Mouse (Mus musculus): ENCODE measurements around the gene Cmah. TPM values are rescaled to one million over a fixed set of nuclear protein-coding genes. Genes with fewer than 3 reads are reported as not detected.

The Cmah gene
- total RNA-seq, 2 experiments from 2014 or later: 0.70 to 1.0 TPM

DNA sequence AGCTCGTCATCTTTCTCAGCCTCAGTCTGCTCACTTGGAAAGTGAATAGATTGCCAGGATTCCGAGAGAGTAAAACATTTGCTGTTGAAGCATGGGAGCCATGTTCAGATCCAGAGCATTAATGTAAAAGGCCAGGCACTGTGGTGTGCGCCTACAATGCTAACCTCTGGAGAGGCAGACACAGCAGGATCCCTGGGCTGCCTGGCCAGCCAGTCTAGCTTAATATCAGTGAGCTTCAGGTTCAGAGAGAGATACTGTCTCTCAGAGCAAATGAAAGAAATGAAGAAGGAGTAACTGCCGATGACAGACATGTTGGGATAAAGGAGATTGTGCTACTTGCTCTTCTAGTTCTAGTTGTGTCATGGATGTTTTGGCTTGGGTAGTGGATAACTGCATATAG, 91.6 kb downstream of the Cmah start:
- DNase-seq: no peak

DNA sequence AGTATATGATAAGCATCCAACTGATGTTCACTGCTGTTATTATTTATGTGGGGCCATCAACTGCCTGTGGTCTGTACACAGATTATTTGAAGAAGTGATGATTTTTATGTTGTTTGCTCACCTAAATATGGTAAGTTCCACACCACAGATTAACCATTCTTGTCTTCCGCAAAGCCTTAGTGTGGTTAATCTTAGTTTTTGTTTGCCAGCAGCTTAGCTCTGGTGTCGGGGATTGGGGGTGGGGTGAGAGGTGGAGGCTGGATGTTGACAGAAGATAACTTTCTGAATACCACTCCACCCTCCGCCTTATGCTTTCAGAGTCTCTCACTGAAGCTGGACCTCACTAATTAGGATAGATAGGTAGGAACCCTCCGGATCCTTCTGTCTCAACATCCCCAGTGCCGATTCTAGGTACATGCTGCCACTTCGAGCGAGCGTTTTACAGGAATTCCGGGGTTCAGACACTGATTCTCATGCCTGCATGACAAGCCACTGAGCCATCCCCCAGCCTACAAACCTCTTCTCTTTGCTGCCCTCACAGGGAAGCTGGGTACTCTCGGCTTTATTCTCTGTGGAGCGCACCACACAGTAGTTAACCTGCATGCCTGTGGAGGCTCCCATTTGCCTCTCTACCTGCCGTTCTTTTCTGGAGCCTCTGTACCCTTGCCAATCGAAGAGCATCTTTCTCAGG, 92.5 kb downstream of the Cmah start:
- DNase-seq: no peak

DNA sequence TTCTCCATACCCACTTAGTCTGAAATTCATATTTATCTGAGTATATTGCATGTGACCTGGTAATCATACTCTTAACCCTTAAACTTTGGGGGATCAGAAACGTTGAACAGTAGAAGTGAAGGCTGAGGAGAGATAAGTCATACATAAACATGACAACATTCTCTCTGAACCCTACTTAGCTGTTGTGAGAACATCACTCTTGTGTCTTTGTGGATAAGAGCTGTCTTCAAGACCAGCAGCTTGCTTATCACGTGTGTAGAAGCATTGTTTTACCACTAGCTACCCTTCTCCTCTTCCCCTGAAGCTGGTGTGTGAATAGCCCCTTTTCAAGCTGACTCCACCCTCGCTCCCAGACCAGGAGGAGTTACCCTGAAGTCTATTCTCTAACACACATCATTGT, 94.8 kb downstream of the Cmah start:
- no peak for DNase-seq

DNA sequence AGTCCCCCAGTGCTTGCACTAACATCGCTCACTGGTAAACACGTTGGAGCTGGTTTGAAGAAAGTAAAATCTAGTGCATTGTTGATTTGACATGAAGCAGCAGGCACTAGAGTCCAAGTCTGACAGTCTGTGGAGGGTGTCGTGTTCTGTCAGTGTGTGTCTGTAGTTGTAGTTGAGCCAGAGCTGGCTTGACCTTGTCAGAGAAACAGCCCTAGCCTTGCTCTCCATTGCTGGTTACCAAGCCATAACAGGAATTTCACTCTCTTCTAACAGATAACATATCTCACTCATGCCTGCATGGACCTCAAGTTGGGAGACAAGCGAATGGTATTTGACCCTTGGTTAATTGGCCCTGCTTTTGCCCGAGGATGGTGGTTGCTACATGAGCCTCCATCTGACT, 103.0 kb downstream of the Cmah start:
- no peak for DNase-seq

DNA sequence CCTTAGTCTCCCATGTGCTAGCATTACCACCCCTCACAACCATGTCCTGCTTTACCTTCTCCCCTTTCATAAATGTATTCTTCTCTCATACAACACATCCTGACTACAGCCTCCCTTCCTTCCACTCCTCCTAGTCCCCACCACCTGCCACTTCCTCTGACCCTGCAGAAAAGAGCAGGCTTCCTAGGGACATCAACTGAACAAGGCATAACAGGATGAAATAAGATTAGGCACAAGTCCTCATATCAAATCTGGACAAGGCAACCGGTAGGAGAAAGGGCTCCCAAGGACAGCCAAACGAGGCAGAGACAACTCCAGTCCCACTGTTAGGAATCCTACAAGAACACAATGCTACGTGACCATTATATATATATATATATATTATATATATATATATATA, 104.4 kb downstream of the Cmah start:
- no peak for DNase-seq

DNA sequence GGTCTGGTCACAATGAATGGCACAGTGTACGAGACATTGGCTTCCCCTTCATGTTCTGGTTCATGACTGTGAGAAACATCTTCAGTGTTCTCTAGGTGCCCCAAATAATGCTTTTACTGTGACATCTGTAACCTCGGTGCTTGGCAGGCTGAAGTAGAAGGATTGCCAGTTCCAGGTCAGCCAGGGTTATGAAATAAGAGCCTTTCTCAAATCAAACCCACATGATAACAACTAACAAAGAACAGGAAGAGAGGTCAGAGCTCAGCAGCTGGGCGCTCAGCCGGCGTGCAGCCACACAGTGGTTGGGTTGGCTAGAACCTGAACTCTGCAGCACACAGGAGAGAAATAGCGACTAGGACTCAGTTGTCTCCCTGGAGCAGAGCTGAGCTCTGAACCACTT, 115.1 kb downstream of the Cmah start:
- DNase-seq: no peak

DNA sequence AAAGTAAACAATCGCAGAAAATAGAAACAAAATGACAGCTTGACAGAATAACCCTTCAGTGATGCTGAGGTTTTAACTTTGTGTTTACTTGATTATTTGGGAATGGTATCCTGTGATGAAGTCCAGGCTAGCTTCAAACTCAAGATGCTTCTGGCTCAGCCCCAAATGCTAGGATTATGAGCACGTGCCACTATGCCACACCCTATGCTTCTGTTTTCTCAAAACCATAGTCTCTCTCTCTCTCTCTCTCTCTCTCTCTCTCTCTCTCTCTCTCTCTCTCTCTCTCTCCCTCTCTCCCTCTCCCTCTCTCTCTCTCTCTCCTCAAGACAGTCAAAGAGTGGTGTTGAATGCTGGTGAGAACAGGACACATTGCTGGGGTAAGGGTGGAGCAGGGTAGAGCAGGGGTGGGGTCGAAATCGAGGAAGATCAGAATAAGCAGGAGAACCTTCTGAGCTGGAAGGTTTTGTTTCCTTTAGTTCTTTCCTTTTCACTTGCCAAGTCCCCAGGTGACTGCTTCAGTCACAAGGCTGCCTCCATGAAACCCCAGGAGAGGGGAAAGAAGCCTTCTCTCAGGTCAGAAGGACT, 116.7 kb downstream of the Cmah start:
- DNase-seq: no peak

DNA sequence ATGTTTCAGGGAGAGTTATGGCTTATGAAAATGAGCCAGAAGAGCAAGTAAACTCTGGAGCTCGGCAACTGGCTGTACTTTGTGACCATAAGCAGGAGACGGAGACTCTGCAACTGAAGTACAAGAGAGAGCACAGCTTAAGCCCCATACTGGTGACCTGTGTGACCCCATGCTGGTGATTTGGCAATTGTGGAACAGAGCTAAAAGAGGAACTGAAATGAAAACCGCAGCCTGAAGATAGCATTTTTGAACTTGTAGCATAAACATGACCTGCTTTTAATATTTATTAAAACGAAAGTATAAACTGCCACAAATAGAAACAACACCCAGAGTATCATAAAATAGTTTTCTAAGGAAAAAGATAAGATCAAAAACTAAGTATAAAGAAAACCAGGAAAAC, 117.5 kb downstream of the Cmah start:
- DNase-seq: no peak

DNA sequence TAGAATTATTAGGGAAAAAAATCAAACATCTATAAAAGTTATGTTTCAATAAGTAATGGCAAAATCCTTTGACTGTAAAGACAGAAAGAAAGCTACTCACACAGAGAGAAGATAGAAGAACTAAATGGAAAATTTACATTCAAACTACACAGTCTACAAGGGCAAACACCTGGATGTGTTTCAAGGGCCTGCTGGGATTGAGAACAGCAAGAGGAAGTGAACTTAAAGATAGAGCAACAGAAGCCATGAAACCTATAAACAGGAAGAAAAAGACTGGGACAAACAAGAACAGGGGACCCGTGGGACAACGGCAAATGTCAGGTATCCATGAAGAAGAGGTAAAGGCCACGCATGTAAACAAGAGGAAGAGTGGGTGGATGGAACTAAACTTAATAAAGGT, 118.0 kb downstream of the Cmah start:
- DNase-seq: no peak

DNA sequence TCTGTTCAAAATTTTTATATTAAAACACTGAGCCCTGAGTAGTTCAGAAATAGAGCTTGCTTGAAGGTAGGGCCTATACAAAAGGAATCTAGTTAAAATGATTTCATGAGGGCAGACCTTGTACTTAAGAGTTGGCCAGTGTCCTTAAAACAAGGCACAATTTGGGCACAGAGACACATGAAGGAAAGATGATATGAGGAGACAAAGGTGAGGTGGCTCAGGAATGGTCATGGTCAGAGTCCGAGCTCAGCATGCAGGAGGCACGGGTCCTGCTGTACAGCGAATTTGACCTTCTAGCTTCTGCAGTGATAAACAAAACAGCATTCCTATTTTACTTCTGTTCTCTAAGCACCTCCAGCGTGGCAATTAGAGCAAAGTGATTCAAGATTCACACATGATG, 118.9 kb downstream of the Cmah start:
- DNase-seq: no peak

DNA sequence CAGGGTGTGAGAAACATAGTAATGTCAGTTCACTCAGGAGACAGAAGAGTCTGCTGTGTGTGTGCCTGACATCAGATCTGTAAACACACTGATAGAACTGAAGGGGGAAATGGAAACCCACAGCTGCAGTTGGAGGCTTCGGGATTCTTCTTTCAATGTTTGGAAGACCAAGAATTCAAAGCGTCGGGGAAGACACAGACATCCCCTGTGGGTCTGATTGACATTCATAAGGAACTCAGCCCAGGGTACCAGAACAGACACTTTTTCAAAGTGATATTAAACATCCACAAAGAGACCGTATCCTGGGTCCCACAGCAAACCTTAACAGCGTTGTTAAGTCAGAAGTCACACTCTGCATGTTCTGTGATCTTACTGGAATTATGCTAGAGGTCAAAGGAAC, 119.8 kb downstream of the Cmah start:
- DNase-seq: no peak

DNA sequence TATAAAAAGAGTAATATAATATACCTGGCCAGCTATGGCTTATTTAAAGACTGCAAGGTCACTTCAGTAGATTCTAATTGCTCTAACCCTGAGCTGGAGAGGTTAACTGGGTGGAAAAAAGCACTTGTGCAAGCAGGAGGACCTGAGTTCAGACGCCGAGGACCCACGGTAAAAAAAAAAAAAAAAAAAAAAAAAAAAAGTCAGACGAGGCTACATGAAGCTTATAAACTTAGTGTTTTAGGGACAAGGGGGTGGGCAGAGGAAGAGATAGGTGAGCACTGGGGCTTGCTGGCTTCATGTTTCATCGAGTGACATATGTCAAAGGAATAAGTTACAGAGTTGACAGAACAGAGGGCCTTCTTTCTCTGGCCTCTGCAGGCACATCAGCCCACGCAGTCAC, 121.4 kb downstream of the Cmah start:
- no peak for DNase-seq

DNA sequence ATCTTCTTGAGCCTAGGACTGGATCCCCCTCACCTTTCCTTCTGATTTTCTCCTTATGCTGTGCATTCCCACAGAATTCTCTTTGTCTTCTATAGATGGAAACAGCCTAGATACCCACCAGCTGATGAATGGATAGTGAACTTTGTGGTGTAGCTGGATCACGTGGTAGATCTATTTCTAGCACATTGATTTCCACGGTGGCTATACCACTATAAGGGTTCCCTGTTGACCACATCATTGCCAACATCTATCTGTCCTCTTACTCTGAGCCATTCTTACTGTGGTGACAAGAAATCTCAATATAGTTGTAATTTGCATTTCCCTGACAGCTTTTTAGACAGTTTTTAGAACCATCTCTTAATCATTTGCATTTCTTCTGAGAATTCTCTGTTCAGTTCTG, 124.3 kb downstream of the Cmah start:
- no peak for DNase-seq

DNA sequence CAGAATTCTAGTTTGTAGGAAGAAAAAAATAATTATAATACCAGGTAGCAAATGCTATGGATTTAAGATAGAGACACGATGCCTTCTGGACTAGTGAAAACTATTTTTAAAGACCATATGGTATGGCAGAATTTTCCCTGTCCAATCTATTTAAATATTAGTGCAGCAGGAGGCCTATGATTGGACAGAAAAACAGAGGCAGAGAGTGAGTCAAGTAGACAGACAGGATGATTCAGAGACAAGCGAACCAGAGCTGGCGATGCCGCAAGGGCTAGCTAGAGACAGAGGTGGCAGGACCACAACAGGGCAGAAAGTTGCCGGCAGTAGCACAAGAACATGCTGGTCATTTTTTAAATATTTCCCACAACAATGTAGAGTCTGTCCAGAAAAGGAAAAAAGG, 126.5 kb downstream of the Cmah start:
- DNase-seq: no peak

DNA sequence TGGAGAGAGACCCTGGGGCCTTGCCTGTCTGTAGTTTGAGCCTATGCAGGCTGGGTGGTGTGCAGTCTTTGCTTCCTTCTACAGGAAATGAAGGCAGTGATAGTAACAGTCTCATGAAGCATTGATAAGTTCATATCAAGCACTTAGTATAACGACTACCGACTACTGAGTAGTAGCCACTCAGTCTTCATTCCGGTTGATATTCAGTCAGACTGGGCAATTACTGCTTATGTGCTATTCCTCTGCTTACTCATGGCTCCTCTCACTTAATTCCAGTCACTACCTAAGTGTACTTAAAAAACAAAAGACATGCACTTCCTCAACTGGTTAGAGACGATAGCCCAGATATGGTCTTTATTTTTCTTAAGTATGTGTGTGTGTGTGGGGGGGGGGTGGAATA, 129.2 kb downstream of the Cmah start:
- no peak for DNase-seq

DNA sequence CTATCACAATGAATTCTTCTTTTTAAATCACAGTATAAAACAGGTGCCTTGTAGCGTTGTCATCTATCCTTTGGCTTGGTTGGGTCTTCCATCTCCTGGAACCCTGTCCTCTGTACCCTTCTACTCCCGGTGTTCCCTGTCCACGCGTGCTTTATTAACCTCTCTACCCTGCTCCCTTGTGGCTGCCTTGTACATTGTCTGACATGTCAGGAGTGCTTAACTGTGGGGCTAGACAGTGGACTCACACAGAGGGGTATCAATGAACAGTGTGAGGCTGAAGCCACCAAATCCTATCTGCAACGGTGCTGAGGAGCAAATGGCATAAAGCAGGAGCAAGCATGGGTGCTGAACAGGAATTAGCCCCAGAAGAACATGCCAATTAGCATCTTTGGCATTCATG, 133.3 kb downstream of the Cmah start:
- no peak for DNase-seq

DNA sequence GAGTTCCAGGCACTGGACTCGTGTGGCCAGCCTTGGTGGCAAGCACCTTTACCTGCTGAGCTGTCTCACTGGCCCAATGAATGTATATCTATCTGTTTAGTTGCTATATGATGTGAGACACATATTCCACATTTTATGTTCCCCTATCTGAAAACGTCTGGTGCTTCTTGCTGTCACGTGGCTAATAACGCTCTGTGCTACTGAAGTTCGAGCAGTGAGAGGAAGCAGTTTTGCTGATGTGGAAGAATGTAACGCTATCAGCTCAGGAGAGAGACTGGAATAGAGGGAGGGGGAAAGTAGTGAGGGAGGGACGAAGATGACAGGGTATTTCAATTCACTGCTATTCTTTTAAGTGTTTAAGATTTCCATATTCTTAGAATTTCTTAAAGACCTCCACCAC, 136.6 kb downstream of the Cmah start:
- DNase-seq: no peak

DNA sequence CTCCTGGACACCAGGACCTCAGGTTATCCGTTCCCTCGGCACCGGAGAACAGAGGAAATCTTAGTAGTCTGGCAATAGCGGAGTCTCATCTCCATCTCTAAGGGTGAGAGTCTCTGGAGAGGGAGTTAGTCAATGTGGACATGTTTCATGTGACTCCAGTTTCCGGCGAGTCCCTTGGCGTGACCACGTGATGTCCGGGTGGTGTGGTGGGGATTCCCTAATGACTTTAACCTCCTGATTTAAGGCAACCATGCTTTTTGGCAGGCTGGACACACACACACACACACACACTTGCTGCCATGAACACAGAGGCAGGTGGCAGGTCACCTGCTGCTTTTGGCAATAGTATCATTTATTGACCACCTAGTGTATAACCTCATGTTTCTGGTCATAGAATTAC, 138.8 kb downstream of the Cmah start:
- no peak for DNase-seq

DNA sequence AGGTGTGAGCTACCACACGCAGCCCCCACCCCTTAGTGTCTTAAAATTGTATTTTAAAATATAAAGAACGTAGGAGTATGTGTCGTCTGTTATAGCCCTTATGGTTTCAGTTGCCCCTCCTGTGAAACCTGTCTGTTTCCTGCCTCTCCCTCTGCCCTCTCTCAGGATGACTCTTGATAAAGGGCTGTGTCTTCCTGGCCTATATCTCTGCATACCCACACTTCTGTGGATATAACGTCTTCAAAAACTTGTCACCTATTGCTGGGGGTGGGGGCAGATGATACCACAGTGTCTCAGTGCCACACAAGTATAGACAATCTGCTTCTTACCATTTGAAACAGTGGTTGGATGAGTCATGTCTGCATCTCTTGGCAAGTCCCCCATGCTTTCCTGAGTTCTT, 140.6 kb downstream of the Cmah start:
- DNase-seq: no peak

DNA sequence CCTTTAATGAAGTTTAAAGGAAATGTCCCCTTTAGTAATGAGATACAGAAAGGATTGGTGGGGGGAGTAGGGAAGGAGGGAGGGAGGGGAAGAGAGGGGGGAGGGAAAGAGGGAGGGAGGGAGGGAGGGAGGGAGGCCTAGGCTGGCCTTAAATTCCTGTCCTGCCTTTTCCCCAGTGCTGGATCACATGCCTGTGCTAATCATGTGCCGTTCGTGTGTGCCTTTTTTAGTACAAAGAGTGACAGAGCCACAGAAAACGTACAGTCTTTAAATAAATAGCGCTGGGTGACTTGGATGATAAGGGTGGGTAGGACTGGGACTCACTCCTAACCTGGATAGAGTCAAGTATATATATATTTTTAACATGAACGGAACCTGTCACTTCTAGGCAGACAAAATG, 150.4 kb downstream of the Cmah start:
- DNase-seq: no peak

DNA sequence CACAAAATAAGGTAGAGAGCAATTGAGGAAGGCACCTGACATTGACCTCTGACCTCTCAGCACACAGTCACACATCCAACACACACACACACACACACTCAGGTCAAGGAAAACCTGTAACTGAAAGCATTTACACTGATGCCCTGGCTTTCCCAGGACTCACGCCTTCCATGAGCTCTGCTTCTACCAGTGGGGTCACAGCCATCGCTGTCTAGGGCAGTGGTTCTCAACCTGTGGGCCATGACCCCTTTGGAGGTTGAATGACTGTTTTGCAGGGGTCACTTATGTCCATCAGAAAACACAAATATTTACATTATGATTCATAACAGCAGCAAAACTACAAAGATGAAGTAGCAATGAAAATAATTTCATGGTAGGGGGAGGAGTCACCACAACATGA, 152.3 kb downstream of the Cmah start:
- DNase-seq: no peak

DNA sequence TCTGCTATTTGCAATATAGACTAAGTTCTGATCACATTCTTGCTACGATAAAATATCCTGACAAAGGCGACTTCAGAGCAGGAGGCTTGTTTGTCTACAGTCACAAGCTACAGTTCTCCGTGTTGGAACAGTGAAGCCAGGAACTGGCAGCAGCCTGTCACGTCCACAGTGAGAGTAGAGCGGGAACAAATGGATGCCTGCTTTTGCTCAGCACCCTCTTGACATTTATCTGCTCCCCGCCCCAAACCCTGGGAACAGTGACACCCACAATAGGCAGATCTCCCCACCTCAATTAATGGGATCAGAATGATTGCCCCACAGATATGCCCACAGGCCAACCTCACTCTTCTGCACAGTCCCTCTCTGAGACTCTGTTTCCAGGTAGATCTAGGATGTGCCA, 153.6 kb downstream of the Cmah start:
- DNase-seq: no peak

DNA sequence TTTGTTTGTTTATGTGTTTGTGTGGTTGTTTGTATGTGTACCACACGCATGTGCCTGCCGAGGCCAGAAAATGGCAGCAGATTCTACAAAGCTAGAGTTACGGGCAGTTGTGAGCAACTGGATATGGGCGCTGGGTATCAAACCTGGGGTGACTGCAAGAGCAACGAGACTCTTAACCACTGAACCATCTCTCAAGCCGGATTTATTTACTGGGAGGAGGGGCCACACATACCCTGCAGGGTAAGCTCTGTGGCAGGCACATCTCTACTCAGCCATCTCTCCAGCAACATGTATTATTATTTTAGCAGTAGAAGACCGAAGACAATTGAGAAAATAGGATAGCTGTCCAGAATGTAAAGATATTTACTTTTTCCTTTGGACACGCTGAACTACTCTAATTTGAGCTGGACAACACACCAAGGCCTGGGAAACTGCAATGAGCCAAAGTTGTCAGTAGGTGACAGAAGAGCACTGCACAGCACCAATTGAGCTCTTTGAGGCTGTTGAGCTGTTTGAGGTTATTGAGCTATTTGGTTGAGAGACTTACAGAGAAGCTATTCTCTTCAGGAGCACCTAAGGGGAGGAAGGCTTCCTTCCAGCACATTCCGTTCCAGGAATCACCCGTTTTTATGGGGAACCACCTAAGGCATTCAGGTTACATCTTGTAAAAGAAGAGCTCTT, 154.6 kb downstream of the Cmah start:
- peak; percentile 69 for DNase-seq

DNA sequence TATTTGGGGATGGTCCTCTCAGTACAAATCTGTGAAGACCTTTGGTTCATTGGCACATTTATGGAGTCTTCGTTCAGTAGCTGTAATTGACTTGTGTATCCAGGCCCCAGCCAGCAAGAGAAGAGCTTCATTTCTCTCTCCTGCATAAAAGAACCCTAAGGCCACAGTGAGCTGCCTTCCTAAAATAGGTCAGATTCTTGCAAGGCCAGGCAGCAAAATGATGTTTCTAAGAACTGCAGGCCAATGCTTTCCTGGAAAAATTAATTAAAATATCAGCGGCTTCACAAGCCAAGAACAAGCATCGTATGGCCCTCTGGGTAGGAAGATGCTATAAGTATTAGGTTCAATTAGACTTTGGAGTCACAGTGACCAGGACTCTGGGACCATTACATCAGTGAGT, 156.5 kb downstream of the Cmah start:
- no peak for DNase-seq

All from heart, postnatal 4 days (tissue).